Mouse (Mus musculus) ovary, postnatal 10 days (tissue): ENCODE data around the gene Cnbp.

Experiments
- DNase-seq: peaks from one replicate; pipeline ENCODE4 v3.0.0; 2022; ENCODE audit warnings: low spot score

The Cnbp gene

GRCm38 (mm10) chr6:87806028-87806427 lies 44.9 kb downstream of the Cnbp start:
- DNase-seq: no peak

DNA sequence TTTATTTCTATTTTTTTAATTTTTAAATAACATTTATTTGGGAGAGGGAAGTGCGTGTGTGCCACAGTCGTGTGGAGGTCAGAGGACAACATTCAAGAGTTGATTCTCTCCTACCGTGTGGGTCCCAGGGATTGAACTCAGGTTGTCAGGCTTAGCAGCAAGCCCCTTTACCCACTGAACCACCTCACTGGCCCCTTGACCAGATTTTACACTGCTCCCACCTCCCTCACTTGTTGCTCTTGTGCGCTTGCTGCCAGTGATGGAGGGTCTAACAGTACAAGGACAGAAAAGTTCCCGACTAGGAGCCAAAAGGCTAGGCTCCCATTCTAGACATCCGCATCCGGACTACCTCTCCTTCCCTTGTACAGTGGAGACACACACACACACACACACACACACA lies 45.5 kb downstream of the Cnbp start:
- no peak for DNase-seq

- DNase-seq: no peak
Measured at GRCm38 (mm10) chr6:87804886-87805285, 46.0 kb downstream of the Cnbp start.

DNA sequence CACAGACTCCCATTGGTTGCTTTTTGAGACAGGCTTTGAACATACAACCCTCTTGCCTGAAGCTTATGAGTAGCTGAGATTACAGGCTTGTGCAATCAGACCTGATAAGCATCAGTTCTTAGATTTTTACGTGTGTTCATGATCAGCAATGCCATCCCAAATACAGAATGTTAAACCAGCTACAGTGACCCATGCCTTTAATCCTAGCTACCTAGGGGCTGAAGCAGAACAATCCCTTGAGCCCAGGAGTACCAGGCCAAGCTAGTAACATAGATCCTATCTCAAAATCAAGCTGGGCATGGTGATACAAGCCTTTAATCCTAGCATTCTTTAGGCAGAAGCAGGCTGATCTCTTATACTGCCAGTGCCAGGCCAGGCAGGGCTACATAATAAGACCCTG lies 46.9 kb downstream of the Cnbp start:
- no peak for DNase-seq

- no peak for DNase-seq
Measured at GRCm38 (mm10) chr6:87802462-87802861, 48.4 kb downstream of the Cnbp start.

- no peak for DNase-seq
Measured at GRCm38 (mm10) chr6:87799576-87799975, 51.3 kb downstream of the Cnbp start.

- DNase-seq: no peak
Measured at GRCm38 (mm10) chr6:87797321-87797720, 53.6 kb downstream of the Cnbp start.

DNA sequence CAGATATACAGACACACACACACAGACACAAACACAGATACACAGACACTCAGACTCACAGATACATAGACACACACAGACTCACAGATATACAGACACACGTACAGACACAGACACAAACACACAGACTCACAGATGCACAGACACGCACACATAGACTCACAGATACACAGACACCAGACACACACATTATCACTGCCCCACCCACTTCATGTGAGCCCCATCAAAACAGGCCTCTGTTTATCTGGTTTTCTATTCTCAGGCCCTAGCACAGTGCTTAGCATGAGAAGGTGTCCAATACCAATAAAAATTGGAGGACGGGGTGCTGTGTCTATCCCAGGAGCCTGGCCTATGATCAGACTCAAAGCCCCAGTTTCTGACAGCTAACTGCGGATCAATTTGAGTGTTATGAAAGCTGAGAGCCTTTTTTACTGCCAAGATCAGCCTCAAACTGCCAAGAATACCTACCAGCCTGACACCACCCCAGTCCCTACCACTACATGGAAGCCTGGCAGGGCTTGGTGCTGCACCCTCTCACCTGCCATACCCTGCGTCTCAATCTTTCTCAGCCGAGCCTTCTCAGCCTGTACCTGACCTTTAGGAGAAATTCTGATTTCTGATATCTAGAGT lies 54.5 kb downstream of the Cnbp start:
- DNase-seq: no peak

GRCm38 (mm10) chr6:87795385-87796150 lies 55.3 kb downstream of the Cnbp start:
- no peak for DNase-seq

DNA sequence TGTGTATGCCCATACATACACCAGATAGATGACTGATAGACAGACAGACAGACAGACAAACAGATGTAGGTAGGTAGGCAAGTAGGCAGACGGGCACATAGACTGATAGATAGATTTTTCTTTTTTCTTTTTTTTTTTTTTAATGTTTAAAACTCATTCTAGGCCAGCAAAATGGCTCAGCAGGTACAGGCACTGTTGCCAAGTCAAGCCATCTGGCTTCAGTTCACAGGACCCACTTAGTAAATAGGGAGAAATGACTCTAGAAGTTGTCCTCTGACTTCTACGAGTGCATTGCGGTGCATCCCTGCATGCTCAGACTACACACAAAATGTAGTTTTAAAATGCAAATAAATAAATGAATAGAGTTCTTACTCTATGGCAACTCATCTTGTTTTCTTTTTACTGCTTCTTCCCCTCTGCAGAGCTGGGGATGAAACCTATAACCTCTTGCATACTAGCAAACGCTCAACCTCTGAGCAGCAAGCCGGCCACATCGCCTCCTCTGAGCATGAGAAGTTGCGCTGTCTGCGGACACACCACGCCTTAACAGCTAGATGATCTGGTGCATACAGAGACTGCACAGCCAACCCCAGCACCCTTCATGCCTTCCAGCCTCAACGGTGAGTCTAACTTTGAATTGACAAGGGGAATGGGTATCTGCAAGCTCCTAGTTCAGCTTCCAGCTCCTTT lies 56.9 kb downstream of the Cnbp start:
- DNase-seq: no peak
